Mouse (Mus musculus) pancreas, adult 10 weeks (tissue): ENCODE results near the gene Cep164. TPM values are rescaled to one million over a fixed set of nuclear protein-coding genes. Genes with fewer than 3 reads are reported as not detected.

Experiments used
- polyA plus RNA-seq: library from polyadenylated mRNA; stranded (reverse); fragments of 350-450 nt; fragmentation: Illumina TruSeq; extraction: RNeasy Lipid Tissue Mini Kit (QIAGEN cat#74804); gene quantifications from one replicate; pipeline ENCODE4 v1.2.3, GENCODE M21; 2015; ENCODE audit warnings: low read depth, low replicate concordance; ENCODE audit not compliant: insufficient read depth

The Cep164 gene
- 3.6 TPM for polyA plus RNA-seq

DNA sequence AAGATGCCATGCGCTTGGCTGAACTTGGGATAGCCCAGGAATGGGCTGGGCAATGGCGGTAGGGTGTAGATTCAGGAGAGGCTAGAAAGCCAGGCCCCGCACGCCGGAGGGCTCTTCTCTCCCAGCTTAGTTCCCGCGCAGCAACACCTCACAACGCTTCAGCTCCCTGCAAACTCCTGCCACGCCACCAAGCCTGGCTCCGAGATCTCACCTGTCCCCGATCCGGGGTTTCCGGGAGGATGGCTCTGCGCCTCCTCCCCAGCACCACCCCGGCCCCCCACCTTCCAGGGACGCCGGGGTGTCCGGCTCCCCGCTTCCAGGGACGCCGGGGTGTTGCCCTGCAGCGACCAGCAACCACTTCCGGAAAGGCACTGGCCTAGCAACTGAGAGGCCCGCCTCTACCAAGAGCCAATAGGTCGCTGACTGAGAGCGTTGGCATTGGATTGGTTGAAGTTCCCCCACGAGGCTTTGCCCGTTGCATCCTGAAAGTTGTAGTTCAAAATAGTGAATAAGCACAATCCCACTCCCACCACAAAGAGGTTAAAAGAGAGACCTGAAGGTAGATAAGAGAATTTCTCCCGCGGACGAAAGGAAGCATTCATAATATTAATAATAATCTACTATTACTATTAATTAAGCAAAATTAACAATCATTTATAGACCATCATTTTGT, at the start of gene Cep164:
Cep164 (minus strand) TSS at position 401 of the 673 bp plus-strand sequence.

DNA sequence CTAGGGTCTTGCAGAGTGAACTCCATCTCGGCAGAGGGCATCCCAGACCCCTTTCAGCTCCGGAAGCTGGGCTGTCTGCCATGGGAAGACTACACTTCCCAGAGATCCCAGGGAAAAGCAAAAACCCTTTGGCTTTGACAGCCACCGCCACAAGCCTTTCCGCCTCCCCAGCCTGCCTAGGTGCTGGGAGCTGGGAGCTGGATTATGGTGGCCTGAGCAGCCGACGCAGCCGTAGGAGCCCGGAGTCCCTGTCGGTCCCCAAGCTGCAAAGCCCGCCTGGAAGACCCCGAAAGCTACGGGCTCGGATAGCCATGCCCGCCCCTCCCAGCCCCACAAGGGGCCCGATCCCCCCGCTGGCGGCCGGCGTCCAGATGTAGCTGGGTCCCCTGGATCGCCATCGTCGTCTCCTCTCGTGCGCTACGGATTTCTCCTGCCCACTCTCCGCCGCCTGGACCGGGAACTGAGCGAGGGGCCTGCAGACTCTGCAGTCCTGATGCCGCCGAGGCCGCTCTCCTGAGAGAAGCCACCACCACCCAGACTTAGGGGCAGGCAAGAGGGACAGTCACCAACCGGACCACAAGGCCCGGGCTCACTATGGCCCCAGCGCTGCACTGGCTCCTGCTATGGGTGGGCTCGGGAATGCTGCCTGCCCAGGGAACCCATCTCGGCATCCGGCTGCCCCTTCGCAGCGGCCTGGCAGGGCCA, 10.1 kb upstream of the Cep164 start, which contains the start of gene Bace1:
Bace1 (plus strand) TSS at position 147 of the 705 bp plus-strand sequence.

Other genes starting within 250 kb of the Cep164 start
- gene Bace1, start 9.9 kb upstream of the Cep164 start, polyA plus RNA-seq, result 3.6 TPM
- gene Pcsk7, start 77.8 kb upstream of the Cep164 start, polyA plus RNA-seq, result 6.9 TPM
- gene Rnf214, start 78.2 kb upstream of the Cep164 start, polyA plus RNA-seq, result 5.1 TPM
- 69.0 TPM for gene Tagln, start 107.4 kb upstream of the Cep164 start, polyA plus RNA-seq
- gene Sidt2, start 126.6 kb upstream of the Cep164 start, polyA plus RNA-seq, result 30.7 TPM
- 8.2 TPM for gene Pafah1b2, start 184.0 kb upstream of the Cep164 start, polyA plus RNA-seq
- gene Sik3, start 184.1 kb upstream of the Cep164 start, polyA plus RNA-seq, result 8.4 TPM